Mouse (Mus musculus): Measurements from ENCODE around the gene Neurl1a.

The Neurl1a gene

GRCm38 (mm10) chr19:47286886-47287450, 108.3 kb downstream of the Neurl1a start:
- no peak for DNase-seq (ENCODE audit: low spot score)

- DNase-seq (ENCODE audit: low spot score): no peak
Observed at GRCm38 (mm10) chr19:47291307-47292080, 112.9 kb downstream of the Neurl1a start.

- no peak for DNase-seq (ENCODE audit: low spot score)
Observed at GRCm38 (mm10) chr19:47292451-47292951, 113.9 kb downstream of the Neurl1a start.

GRCm38 (mm10) chr19:47298100-47298499, 119.5 kb downstream of the Neurl1a start:
- no peak for DNase-seq (ENCODE audit: low spot score)

- DNase-seq (ENCODE audit: low spot score): no peak
Observed at GRCm38 (mm10) chr19:47301303-47302190, 122.9 kb downstream of the Neurl1a start.

GRCm38 (mm10) chr19:47302191-47302852, 123.7 kb downstream of the Neurl1a start:
- DNase-seq (ENCODE audit: low spot score): no peak

- DNase-seq (ENCODE audit: low spot score): no peak
Observed at GRCm38 (mm10) chr19:47303128-47303527, 124.5 kb downstream of the Neurl1a start.

GRCm38 (mm10) chr19:47304170-47304745, 125.6 kb downstream of the Neurl1a start:
- DNase-seq (ENCODE audit: low spot score): no peak

- no peak for DNase-seq (ENCODE audit: low spot score)
Observed at GRCm38 (mm10) chr19:47305401-47305800, 126.8 kb downstream of the Neurl1a start.

GRCm38 (mm10) chr19:47306128-47306916, 127.7 kb downstream of the Neurl1a start:
- DNase-seq (ENCODE audit: low spot score): no peak

- DNase-seq (ENCODE audit: low spot score): no peak
Observed at GRCm38 (mm10) chr19:47306917-47307315, 128.3 kb downstream of the Neurl1a start.
